Mouse (Mus musculus): ENCODE measurements around the gene Numa1. TPM values are rescaled to one million over a fixed set of nuclear protein-coding genes. Genes with fewer than 3 reads are reported as not detected.
"Not testable (repeated sequence)": the region's sequence is repeated elsewhere in the genome, so short reads cannot be mapped to it uniquely, and the experiment has no call there.

The Numa1 gene
- 100 to 1,000 TPM in 2 of 4 experiments, 10 to 100 TPM in 2; 90.6 to 103 (median 98.5) TPM for total RNA-seq (2022)

- DNase-seq (ENCODE audit: low spot score), result peak; percentile 99
These were observed at the start of gene Numa1, which contains the start of gene Lrrc51 for GRCm38 (mm10) chr7:101933751-101934240. Gene Numa1 (plus strand): TSS chr7:101934111. Gene Lrrc51 (minus strand): TSS chr7:101933895.

GRCm38 (mm10) chr7:101884160-101884559 is 49.8 kb upstream of the Numa1 start:
- no peak for DNase-seq (ENCODE audit: low spot score)

GRCm38 (mm10) chr7:101886274-101886673 is 47.6 kb upstream of the Numa1 start:
- no peak for DNase-seq (ENCODE audit: low spot score)

- DNase-seq (ENCODE audit: low spot score), result no peak
These were observed 45.5 kb upstream of the Numa1 start for GRCm38 (mm10) chr7:101888460-101888859.

- no peak for DNase-seq (ENCODE audit: low spot score)
These were observed 38.2 kb upstream of the Numa1 start for GRCm38 (mm10) chr7:101895695-101896094.

GRCm38 (mm10) chr7:101896104-101897066 is 37.5 kb upstream of the Numa1 start:
- peak; percentile 98 for DNase-seq (ENCODE audit: low spot score)

- DNase-seq (ENCODE audit: low spot score), result no peak
These were observed 33.4 kb upstream of the Numa1 start for GRCm38 (mm10) chr7:101900331-101901097.

GRCm38 (mm10) chr7:101901969-101902368 is 31.9 kb upstream of the Numa1 start:
- no peak for DNase-seq (ENCODE audit: low spot score)

- DNase-seq (ENCODE audit: low spot score), result no peak
These were observed 31.1 kb upstream of the Numa1 start for GRCm38 (mm10) chr7:101902846-101903245.

- peak; percentile 100 for DNase-seq (ENCODE audit: low spot score)
These were observed 28.2 kb upstream of the Numa1 start, which contains the start of gene Lamtor1 for GRCm38 (mm10) chr7:101905561-101906286. Gene Lamtor1 (plus strand): TSS chr7:101905904.

GRCm38 (mm10) chr7:101906287-101906681 is 27.6 kb upstream of the Numa1 start, which contains the start of gene Tomt:
Gene Tomt (minus strand): TSS chr7:101906359.
- DNase-seq (ENCODE audit: low spot score), result no peak

- no peak for DNase-seq (ENCODE audit: low spot score)
These were observed 27.2 kb upstream of the Numa1 start for GRCm38 (mm10) chr7:101906696-101907095.

GRCm38 (mm10) chr7:101908367-101908766 is 25.5 kb upstream of the Numa1 start:
- peak; percentile 47 for DNase-seq (ENCODE audit: low spot score)

- no peak for DNase-seq (ENCODE audit: low spot score)
These were observed 23.8 kb upstream of the Numa1 start for GRCm38 (mm10) chr7:101910138-101910537.

GRCm38 (mm10) chr7:101911982-101912381 is 21.9 kb upstream of the Numa1 start:
- no peak for DNase-seq (ENCODE audit: low spot score)

- DNase-seq (ENCODE audit: low spot score), result peak; percentile 47
These were observed 15.8 kb upstream of the Numa1 start for GRCm38 (mm10) chr7:101918071-101918470.

GRCm38 (mm10) chr7:101925892-101926291 is 8.0 kb upstream of the Numa1 start:
- not testable (repeated sequence) for DNase-seq (ENCODE audit: low spot score)

GRCm38 (mm10) chr7:101928093-101928492 is 5.8 kb upstream of the Numa1 start:
- no peak for DNase-seq (ENCODE audit: low spot score)

GRCm38 (mm10) chr7:101932551-101932950 is 1.4 kb upstream of the Numa1 start:
- DNase-seq (ENCODE audit: low spot score), result no peak

GRCm38 (mm10) chr7:101933300-101933699 is 611 bp upstream of the Numa1 start:
- no peak for DNase-seq (ENCODE audit: low spot score)

GRCm38 (mm10) chr7:101935957-101936356 is 2.0 kb downstream of the Numa1 start:
- no peak for DNase-seq (ENCODE audit: low spot score)
